In the genomic region with DNA sequence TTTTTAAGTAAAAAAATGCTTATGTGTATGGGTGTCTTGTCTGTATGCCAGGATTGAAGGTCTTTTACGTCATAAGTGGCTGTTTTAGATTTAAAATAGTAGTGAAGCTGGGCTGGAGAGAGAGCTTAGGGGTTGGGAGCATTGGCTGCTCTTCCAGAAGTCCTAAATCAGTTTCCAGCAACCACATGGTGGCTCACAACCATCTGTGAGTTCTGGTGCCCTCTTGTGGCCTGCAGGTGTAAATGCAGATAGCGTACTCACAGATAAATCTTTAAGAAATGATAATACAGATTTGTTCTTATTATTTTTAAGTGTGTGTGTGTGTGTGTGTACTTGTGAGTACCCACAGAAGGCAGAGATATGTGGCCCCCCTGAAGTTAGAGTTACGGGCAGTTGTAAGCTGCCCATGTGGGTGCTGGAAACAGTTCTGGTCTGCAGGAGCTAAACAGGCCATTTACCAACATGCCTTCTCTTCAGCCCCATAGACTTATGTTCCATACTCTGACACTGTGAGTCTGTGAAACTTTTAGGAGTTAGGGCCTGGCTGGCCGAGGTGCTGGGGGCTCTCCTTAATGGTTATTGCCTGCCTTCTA, we compare ENCODE assay signal across 8 mouse cellular contexts. TPM values are rescaled to one million over a fixed set of nuclear protein-coding genes. Genes with fewer than 3 reads are reported as not detected.
DNase-seq lines count a peak whose midpoint lies in the region; ATAC-seq and TF ChIP-seq lines count a peak whose summit lies in the region.

No protein-coding gene starts in this region.

- H3K36me3 ChIP-seq in C2C12 (ENCODE audit: control insufficient read depth, insufficient read depth) = peaks cover 26% of the 10 kb centered on the region
- peaks cover 22% of the 10 kb centered on the region for H3K36me3 ChIP-seq in kidney, embryonic 14.5 days (ENCODE audit: control insufficient read depth, insufficient read depth, low read length)
- peaks cover 8% of the 10 kb centered on the region for H3K36me3 ChIP-seq in liver, postnatal 0 days (replicated peaks; ENCODE audit: insufficient read depth, low read length)
- peaks cover 33% of the 10 kb centered on the region for H3K36me3 ChIP-seq in neural tube, embryonic 13.5 days

- TF ChIP-seq EP300 in liver, postnatal 0 days (IDR thresholded peaks at IDR 0.05; ENCODE audit: low read depth) = no peak

- peaks cover 64% of the 10 kb centered on the region for H3K79me2 ChIP-seq in C2C12 (ENCODE audit: control insufficient read depth, insufficient read depth)

- intact Hi-C loops in gastrocnemius, adult 2 months (cut with DNase I) = loop anchor here (5.0 to 10.0 kb wide), 2 partner anchors 72 to 555 kb away; partner anchors contain the start of genes Bdp1, Cdk7 and Serf1

- H3K9ac ChIP-seq in kidney, embryonic 14.5 days (ENCODE audit: low read depth, low read length) = no peak overlapping the region
- no peak overlapping the region for H3K9ac ChIP-seq in liver, postnatal 0 days (replicated peaks)
- H3K9ac ChIP-seq in neural tube, embryonic 13.5 days = no peak overlapping the region

- DNase-seq in MEL-GATA-1-ER (ENCODE audit: extremely low read depth, low read depth) = peak; percentile 43
- peak; percentile 46 for DNase-seq in cerebellum, adult 8-10 months
- DNase-seq in gastrocnemius, adult 2 months = peak; percentile 55
- DNase-seq in liver, postnatal 0 days = peak; percentile 79
- DNase-seq in thymus, postnatal 4 days = peak; percentile 76

- H3K4me3 ChIP-seq in C2C12 (ENCODE audit: insufficient read depth, poor library complexity, severe bottlenecking) = no peak overlapping the region
- no peak overlapping the region for H3K4me3 ChIP-seq in gastrocnemius, adult 2 months
- H3K4me3 ChIP-seq in kidney, embryonic 14.5 days (ENCODE audit: low read length) = no peak overlapping the region
- no peak overlapping the region for H3K4me3 ChIP-seq in liver, postnatal 0 days (ENCODE audit: low read depth, low read length)
- H3K4me3 ChIP-seq in neural tube, embryonic 13.5 days = no peak overlapping the region

- peak; percentile 77 for ATAC-seq in kidney, embryonic 14.5 days (ENCODE audit: low FRiP score, low TSS enrichment)
- no peak for ATAC-seq in liver, postnatal 0 days
- ATAC-seq in neural tube, embryonic 13.5 days (ENCODE audit: low read depth) = peak; percentile 73; the same call in 1 of the 2 replicates

- H3K4me1 ChIP-seq in kidney, embryonic 14.5 days (ENCODE audit: control insufficient read depth, insufficient read depth, low read length) = no peaks in the 10 kb centered on the region
- no peaks in the 10 kb centered on the region for H3K4me1 ChIP-seq in liver, postnatal 0 days (ENCODE audit: insufficient read depth)
- no peaks in the 10 kb centered on the region for H3K4me1 ChIP-seq in neural tube, embryonic 13.5 days (replicated peaks)

- no peak overlapping the region for H3K4me2 ChIP-seq in kidney, embryonic 14.5 days (replicated peaks; ENCODE audit: low read depth, low read length)
- H3K4me2 ChIP-seq in liver, postnatal 0 days (ENCODE audit: low read depth, low read length) = no peak overlapping the region
- H3K4me2 ChIP-seq in neural tube, embryonic 13.5 days = no peak overlapping the region

- no peak overlapping the region for H3ac ChIP-seq in C2C12 (ENCODE audit: control insufficient read depth, insufficient read length, low read depth)

- TF ChIP-seq CTCF in C2C12 (IDR thresholded peaks at IDR 0.05; ENCODE audit: control insufficient read depth, insufficient read depth, insufficient read length) = peak; percentile 37
- peak; percentile 88 for TF ChIP-seq CTCF in gastrocnemius, adult 2 months (IDR thresholded peaks at IDR 0.05)
- peak; percentile 93 for TF ChIP-seq CTCF in liver, postnatal 0 days (IDR thresholded peaks at IDR 0.05; ENCODE audit: low read depth)

- H3K79me3 ChIP-seq in C2C12 (ENCODE audit: low read depth) = peaks cover 34% of the 10 kb centered on the region

- no peaks in the 10 kb centered on the region for H3K9me3 ChIP-seq in kidney, embryonic 14.5 days (ENCODE audit: control insufficient read depth, low read length)
- no peaks in the 10 kb centered on the region for H3K9me3 ChIP-seq in liver, postnatal 0 days (ENCODE audit: low read length)
- H3K9me3 ChIP-seq in neural tube, embryonic 13.5 days = no peaks in the 10 kb centered on the region

- WGBS in kidney, embryonic 14.5 days = 37% methylated on average over 4 of the region's 4 CpGs
- 28% methylated on average over 4 of the region's 4 CpGs for WGBS in liver, postnatal 0 days (ENCODE audit: insufficient replicate concordance)
- WGBS in neural tube, embryonic 13.5 days = 47% methylated on average over 4 of the region's 4 CpGs

- H3K27me3 ChIP-seq in C2C12 (ENCODE audit: control insufficient read depth, insufficient read depth, insufficient read length) = no peaks in the 10 kb centered on the region
- H3K27me3 ChIP-seq in kidney, embryonic 14.5 days (ENCODE audit: control insufficient read depth, insufficient read depth, low read length) = no peaks in the 10 kb centered on the region
- H3K27me3 ChIP-seq in liver, postnatal 0 days (ENCODE audit: insufficient read depth, low read length) = no peaks in the 10 kb centered on the region
- no peaks in the 10 kb centered on the region for H3K27me3 ChIP-seq in neural tube, embryonic 13.5 days

- peak overlapping the region; percentile 3; the same call in 1 of the 2 replicates for H3K27ac ChIP-seq in gastrocnemius, adult 2 months
- H3K27ac ChIP-seq in kidney, embryonic 14.5 days (ENCODE audit: low read depth, low read length) = no peak overlapping the region
- no peak overlapping the region for H3K27ac ChIP-seq in liver, postnatal 0 days (ENCODE audit: low read depth)
- H3K27ac ChIP-seq in neural tube, embryonic 13.5 days (replicated peaks) = no peak overlapping the region

TF ChIP-seq in C2C12, 6 proteins besides CTCF, POLR2A, EP300 and RAD21:
- TF ChIP-seq MAX (IDR thresholded peaks at IDR 0.05) (peak; percentile 73), CEBPB (IDR thresholded peaks at IDR 0.05; ENCODE audit: low read depth) (no peak)

RNA-seq across cellular contexts. Expression of gene Taf9, which starts 8.6 kb away (rescaled TPM):
- 6.3 TPM for polyA plus RNA-seq in C2C12 (2012; fragmentation: generic; extraction: Trizol)
- 1 to 10 TPM in 1 of 2 experiments, under 1 TPM in 1; 0.56 to 7.4 TPM for total RNA-seq in gastrocnemius, adult 2 months (2021)
- polyA plus RNA-seq in kidney, embryonic 14.5 days (2014; fragmentation: Nextera tagmentation; extraction: Ambion mirVana) = 16.7 and 20.4 TPM in 2 replicates
- polyA plus RNA-seq in liver, postnatal 0 days (2015; fragmentation: Nextera tagmentation; extraction: Ambion mirVana) = 17.7 and 20.1 TPM in 2 replicates
- polyA plus RNA-seq in neural tube, embryonic 13.5 days (2015; fragmentation: Nextera tagmentation; extraction: Ambion mirVana) = 26.0 and 28.5 TPM in 2 replicates

RNA-seq across cellular contexts. Expression of gene Rad17, which starts 9.1 kb away (rescaled TPM):
- polyA plus RNA-seq in C2C12 (2012; fragmentation: generic; extraction: Trizol) = 6.2 TPM
- total RNA-seq in gastrocnemius, adult 2 months (2021) = 10 to 100 TPM; 11.4 to 13.7 TPM
- 22.2 and 26.3 TPM in 2 replicates for polyA plus RNA-seq in kidney, embryonic 14.5 days (2014; fragmentation: Nextera tagmentation; extraction: Ambion mirVana)
- polyA plus RNA-seq in liver, postnatal 0 days (2015; fragmentation: Nextera tagmentation; extraction: Ambion mirVana) = 9.2 and 10.5 TPM in 2 replicates
- 18.5 and 19.6 TPM in 2 replicates for polyA plus RNA-seq in neural tube, embryonic 13.5 days (2015; fragmentation: Nextera tagmentation; extraction: Ambion mirVana)

RNA-seq across cellular contexts. Expression of gene Ak6, which starts 9.2 kb away (rescaled TPM):
- 139 TPM for polyA plus RNA-seq in C2C12 (2012; fragmentation: generic; extraction: Trizol)
- total RNA-seq in gastrocnemius, adult 2 months (2021) = 10 to 100 TPM; 67.2 to 80.7 TPM
- polyA plus RNA-seq in kidney, embryonic 14.5 days (2014; fragmentation: Nextera tagmentation; extraction: Ambion mirVana) = 316 and 390 TPM in 2 replicates
- polyA plus RNA-seq in liver, postnatal 0 days (2015; fragmentation: Nextera tagmentation; extraction: Ambion mirVana) = 120 and 123 TPM in 2 replicates
- polyA plus RNA-seq in neural tube, embryonic 13.5 days (2015; fragmentation: Nextera tagmentation; extraction: Ambion mirVana) = 332 and 337 TPM in 2 replicates

RNA-seq across cellular contexts. Expression of gene Ccdc125, which starts 9.6 kb away (rescaled TPM):
- polyA plus RNA-seq in C2C12 (2012; fragmentation: generic; extraction: Trizol) = 0.01 TPM
- total RNA-seq in gastrocnemius, adult 2 months (2021) = under 1 TPM; 0.15 to 0.17 TPM
- polyA plus RNA-seq in kidney, embryonic 14.5 days (2014; fragmentation: Nextera tagmentation; extraction: Ambion mirVana) = 5.5 and 6.8 TPM in 2 replicates
- 6.1 and 7.0 TPM in 2 replicates for polyA plus RNA-seq in liver, postnatal 0 days (2015; fragmentation: Nextera tagmentation; extraction: Ambion mirVana)
- polyA plus RNA-seq in neural tube, embryonic 13.5 days (2015; fragmentation: Nextera tagmentation; extraction: Ambion mirVana) = 1.9 and 2.3 TPM in 2 replicates

RNA-seq across cellular contexts. Expression of gene Marveld2, which starts 43.2 kb away (rescaled TPM):
- polyA plus RNA-seq in C2C12 (2012; fragmentation: generic; extraction: Trizol) = 0.05 TPM
- total RNA-seq in gastrocnemius, adult 2 months (2021) = under 1 TPM; 0.51 to 0.64 TPM
- 12.1 and 18.3 TPM in 2 replicates for polyA plus RNA-seq in kidney, embryonic 14.5 days (2014; fragmentation: Nextera tagmentation; extraction: Ambion mirVana)
- 8.6 and 9.4 TPM in 2 replicates for polyA plus RNA-seq in liver, postnatal 0 days (2015; fragmentation: Nextera tagmentation; extraction: Ambion mirVana)
- 2.4 and 2.5 TPM in 2 replicates for polyA plus RNA-seq in neural tube, embryonic 13.5 days (2015; fragmentation: Nextera tagmentation; extraction: Ambion mirVana)

Comparison
In these comparisons a context has a peak if more than half of its experiments do, and no peak if none do; other contexts are left out.
1. CTCF ChIP-seq: peak in every context shown above with its lines; median percentile 93 in liver, postnatal 0 days; 88 in gastrocnemius, adult 2 months; 37 in C2C12.